Mouse (Mus musculus) small intestine, adult 2 months (tissue): ENCODE measurements around the gene Clstn1.

Experiments
- CTCF ChIP-seq: fragments of 200-500 bp; IDR thresholded peaks from 2 replicates; pipeline ENCODE4 v1.5.1; 2012; ENCODE audit warnings: low read depth, mild to moderate bottlenecking, control low read depth, inconsistent platforms, low read length, moderate library complexity, mixed read lengths; ENCODE audit not compliant: insufficient replicate concordance, insufficient read length; ENCODE audit errors: extremely low read depth
- POLR2A ChIP-seq: fragments of 200-500 bp; IDR thresholded peaks from 2 replicates; pipeline ENCODE4 v1.6.1; 2012; ENCODE audit warnings: low read depth, mild to moderate bottlenecking, control low read depth, inconsistent platforms, low read length, moderate library complexity

DNA sequence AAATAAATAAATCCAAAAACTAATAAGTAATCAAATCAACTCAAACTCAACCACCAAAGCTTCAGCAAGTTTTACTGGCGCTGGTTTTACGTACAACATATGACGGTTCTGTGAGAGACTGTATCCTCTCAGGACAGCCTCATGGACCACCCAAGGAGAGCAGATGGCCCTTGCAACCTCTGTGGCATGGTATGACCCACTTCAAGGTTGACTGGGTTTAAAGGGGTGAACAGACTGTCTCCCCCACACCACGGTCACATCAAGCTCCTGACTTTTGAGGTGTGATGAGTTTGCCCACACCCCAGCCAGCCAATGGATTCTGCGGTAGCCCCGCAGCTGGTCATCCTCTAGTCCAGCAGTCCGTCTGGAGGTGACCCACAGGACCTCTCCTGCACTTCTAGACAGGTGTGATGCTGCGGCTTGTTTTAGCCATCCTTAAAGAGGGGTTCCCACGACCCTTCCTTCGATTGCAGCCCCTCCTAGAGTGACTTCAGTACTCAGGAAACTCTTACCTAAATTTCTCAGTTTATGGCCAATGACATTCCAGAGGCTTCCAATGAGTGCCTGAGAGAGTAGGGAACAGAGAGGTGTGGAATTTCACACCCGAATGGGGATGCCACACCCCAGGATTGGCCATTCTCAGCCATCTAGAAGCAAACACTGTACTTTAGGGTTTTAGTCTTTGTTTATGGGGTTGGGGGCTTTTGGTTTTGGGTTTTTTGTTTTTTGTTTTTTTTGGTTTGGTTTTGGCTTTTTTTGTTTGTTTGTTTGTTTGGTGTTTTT lies 98.8 kb downstream of the Clstn1 start:
- TF ChIP-seq CTCF (no peak), POLR2A (no peak)
